Mouse (Mus musculus) cerebellum, adult 2 months (tissue): Measurements from ENCODE around the gene Rheb.

Experiments used
- CTCF ChIP-seq: fragments of 200-500 bp; IDR thresholded peaks from 2 replicates; pipeline ENCODE4 v1.5.1; 2011; ENCODE audit warnings: low read depth, mild to moderate bottlenecking, control low read depth, low read length, moderate library complexity, borderline replicate concordance; ENCODE audit not compliant: insufficient read depth
- POLR2A ChIP-seq: fragments of 200-500 bp; IDR thresholded peaks from 2 replicates; pipeline ENCODE4 v1.6.1; 2011; ENCODE audit warnings: low read length, control low read depth, borderline replicate concordance; ENCODE audit not compliant: insufficient read depth

- no peak for TF ChIP-seq POLR2A
- no peak for TF ChIP-seq CTCF
These were observed 64.2 kb downstream of the Rheb start for GRCm38 (mm10) chr5:24778082-24778842.
